In the genomic region with DNA sequence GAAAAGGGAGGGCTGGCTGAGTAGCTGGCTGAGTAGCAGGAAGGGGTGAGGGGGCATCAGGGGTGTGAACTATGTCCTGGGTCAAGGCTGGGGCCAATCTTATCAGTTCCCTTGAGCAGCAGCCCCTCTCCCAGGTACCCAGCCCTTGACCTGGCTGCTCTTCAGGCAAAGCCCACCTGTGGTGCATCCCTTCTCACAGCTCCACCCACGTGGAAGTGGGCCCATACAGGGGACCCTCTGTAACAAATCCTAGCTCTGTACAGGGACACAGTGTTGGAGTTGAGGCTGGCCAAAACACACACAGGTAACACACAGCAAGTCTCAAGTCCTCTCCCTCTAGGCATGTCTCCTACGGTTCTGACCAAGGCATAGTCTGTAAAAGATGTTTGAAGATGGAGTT, we compare ENCODE assay signal across 22 mouse cellular contexts. TPM values are rescaled to one million over a fixed set of nuclear protein-coding genes. Genes with fewer than 3 reads are reported as not detected.
"Had no signal": no experiment of that assay in that cellular context is flagged by ENCODE, and none has a peak within 500 bp of the region (broad histone marks: within the 10 kb centered on the region; RNA-seq: fewer than 3 reads in every experiment).

No protein-coding gene starts in this region.

- H3K4me2 ChIP-seq: lung, embryonic 15.5 days; midbrain, embryonic 13.5 days; midbrain, embryonic 15.5 days; neural tube, embryonic 12.5 days had no signal

- H3K27me3 ChIP-seq: lung, embryonic 15.5 days had no signal

- H3K9me3 ChIP-seq: lung, embryonic 15.5 days; midbrain, embryonic 13.5 days; midbrain, embryonic 15.5 days; neural tube, embryonic 12.5 days had no signal

- DNase-seq: liver, postnatal 0 days; lung, adult 2 months; lung, postnatal 14 days; lung, postnatal 36 days; retina, postnatal 1 day; right cerebral cortex, adult 18-20 months; right cerebral cortex, postnatal 25 days; right cerebral cortex, postnatal 4 days; spleen, adult 18-20 months; thymus, adult 2 months; thymus, postnatal 25 days; thymus, postnatal 4 days had no signal

- H3K36me3 ChIP-seq: lung, embryonic 15.5 days; midbrain, embryonic 13.5 days; midbrain, embryonic 15.5 days; neural tube, embryonic 12.5 days had no signal

- H3K9ac ChIP-seq: liver, postnatal 0 days; lung, embryonic 15.5 days; midbrain, embryonic 13.5 days; midbrain, embryonic 15.5 days; neural tube, embryonic 12.5 days had no signal

- ATAC-seq: liver, postnatal 0 days; lung, postnatal 0 days; midbrain, embryonic 13.5 days; midbrain, embryonic 15.5 days had no signal

- H3K27ac ChIP-seq: lung, embryonic 15.5 days; macrophage; midbrain, embryonic 13.5 days; midbrain, embryonic 15.5 days; neural tube, embryonic 12.5 days had no signal

- H3K4me3 ChIP-seq: lung, embryonic 15.5 days; megakaryocyte, embryonic 14.5 days; midbrain, embryonic 13.5 days; midbrain, embryonic 15.5 days; neural tube, embryonic 12.5 days had no signal

RNA-seq across cellular contexts. Expression of gene Il17d, which starts 3.0 kb away (rescaled TPM):
- total RNA-seq: megakaryocyte progenitor cell, adult 5-6 weeks; monocyte, adult 5-6 weeks; neutrophil, adult 5-6 weeks had no signal
- polyA plus RNA-seq: macrophage had no signal
